Comparison of ENCODE assay signal across 11 mouse cellular contexts in genomic region chr14:60592339-60592738, GRCm38 (mm10). TPM values are rescaled to one million over a fixed set of nuclear protein-coding genes. Genes with fewer than 3 reads are reported as not detected.
DNase-seq lines count a peak whose midpoint lies in the region; ATAC-seq and TF ChIP-seq lines count a peak whose summit lies in the region.
"Had no signal": no experiment of that assay in that cellular context is flagged by ENCODE, and none has a peak within 500 bp of the region (broad histone marks: within the 10 kb centered on the region; RNA-seq: fewer than 3 reads in every experiment).

No protein-coding gene starts in this region.

- no peak for ATAC-seq in heart, embryonic 14.5 days (ENCODE audit: insufficient number of reproducible peaks, insufficient read depth, low FRiP score, low read depth)
- ATAC-seq in liver, postnatal 0 days, result no peak
- ATAC-seq in erythroblast, adult 5-6 weeks (replicated peaks; ENCODE audit: low FRiP score, poor library complexity, severe bottlenecking), result no peak
- ATAC-seq: intestine, postnatal 0 days; liver, embryonic 12.5 days had no signal

- TF ChIP-seq POLR2A in liver, adult 2 months (IDR thresholded peaks at IDR 0.05; ENCODE audit: extremely low read depth, insufficient read depth, low read length), result no peak

- H3K9ac ChIP-seq in heart, embryonic 14.5 days (ENCODE audit: low read length), result no peak overlapping the region
- no peak overlapping the region for H3K9ac ChIP-seq in liver, adult 2 months (ENCODE audit: low read depth, low read length)
- no peak overlapping the region for H3K9ac ChIP-seq in liver, postnatal 0 days (replicated peaks)
- H3K9ac ChIP-seq: hindbrain, embryonic 12.5 days; liver, embryonic 12.5 days had no signal

- no peak for TF ChIP-seq EP300 in liver, postnatal 0 days (IDR thresholded peaks at IDR 0.05; ENCODE audit: low read depth)

- intact Hi-C loops in heart, postnatal 25 days (cut with DNase I), result loop anchor here (5.0 kb wide), 1 partner anchor 95 kb away; no protein-coding TSS in a partner anchor

- no peak for DNase-seq in heart, postnatal 25 days (ENCODE audit: low spot score)
- DNase-seq in liver, adult 2 months (ENCODE audit: extremely low read depth, low read depth, low spot score), result no peak
- no peak for DNase-seq in liver, postnatal 0 days
- peak; percentile 7 for DNase-seq in induced T-regulatory cell, adult 2 months (ENCODE audit: low read depth)
- DNase-seq: cerebellum, adult 2 months had no signal

- peak overlapping the region in 1 of 2 experiments; percentile 12; a peak in 2 of 4 replicates for H3K27ac ChIP-seq in heart, embryonic 14.5 days (replicated peaks in 1 of 2; ENCODE audit: control insufficient read depth in 1 of 2, insufficient read depth in 1 of 2, low read depth in 2 of 2, low read length in 2 of 2)
- 0 out of 2 replicates have a peak overlapping the region, but pooled peaks have one; percentile 14 for H3K27ac ChIP-seq in liver, adult 2 months (replicated peaks; ENCODE audit: insufficient read depth, low read depth, low read length)
- no peak overlapping the region for H3K27ac ChIP-seq in liver, postnatal 0 days (ENCODE audit: low read depth)
- peak overlapping the region; percentile 88 for H3K27ac ChIP-seq in brown adipose tissue, adult 24 weeks (replicated peaks; ENCODE audit: low read depth, low read length)
- H3K27ac ChIP-seq: hindbrain, embryonic 12.5 days; liver, embryonic 12.5 days had no signal

- H3K4me2 ChIP-seq in heart, embryonic 14.5 days (ENCODE audit: low read length), result peak overlapping the region; percentile 22
- H3K4me2 ChIP-seq in liver, postnatal 0 days (ENCODE audit: low read depth, low read length), result no peak overlapping the region
- H3K4me2 ChIP-seq: hindbrain, embryonic 12.5 days; liver, embryonic 12.5 days had no signal

- H3K27me3 ChIP-seq in heart, embryonic 14.5 days (ENCODE audit: control insufficient read depth, insufficient read depth, low read length), result 0 out of 2 replicates have a peak, but pooled peaks cover 4% of the 10 kb centered on the region
- no peaks in the 10 kb centered on the region for H3K27me3 ChIP-seq in liver, adult 2 months (ENCODE audit: control insufficient read depth, insufficient read depth, low read length)
- H3K27me3 ChIP-seq in liver, postnatal 0 days (ENCODE audit: insufficient read depth, low read length), result no peaks in the 10 kb centered on the region
- H3K27me3 ChIP-seq: hindbrain, embryonic 12.5 days; liver, embryonic 12.5 days had no signal

- H3K79me2 ChIP-seq in liver, adult 2 months (ENCODE audit: control insufficient read depth, insufficient read depth, low read length), result no peaks in the 10 kb centered on the region

- H3K9me3 ChIP-seq in heart, embryonic 14.5 days (ENCODE audit: control insufficient read depth, low read length), result no peaks in the 10 kb centered on the region
- H3K9me3 ChIP-seq in liver, postnatal 0 days (ENCODE audit: low read length), result no peaks in the 10 kb centered on the region
- H3K9me3 ChIP-seq: hindbrain, embryonic 12.5 days; liver, embryonic 12.5 days had no signal

- WGBS in heart, embryonic 14.5 days, result 66% methylated on average over 5 of the region's 5 CpGs
- 82% methylated on average over 5 of the region's 5 CpGs for WGBS in liver, adult 2 months
- WGBS in liver, postnatal 0 days (ENCODE audit: insufficient replicate concordance), result 45% methylated on average over 5 of the region's 5 CpGs

- H3K4me3 ChIP-seq in heart, embryonic 14.5 days (ENCODE audit: control insufficient read depth in 1 of 2, insufficient read depth in 1 of 2, low read depth in 1 of 2, low read length in 2 of 2), result no peak overlapping the region
- no peak overlapping the region for H3K4me3 ChIP-seq in liver, adult 2 months (ENCODE audit: insufficient read depth, low read depth, low read length)
- H3K4me3 ChIP-seq in liver, postnatal 0 days (ENCODE audit: low read depth, low read length), result no peak overlapping the region
- H3K4me3 ChIP-seq in brown adipose tissue, adult 24 weeks (ENCODE audit: insufficient read depth, low read depth, low read length), result no peak overlapping the region
- H3K4me3 ChIP-seq: hindbrain, embryonic 12.5 days; liver, embryonic 12.5 days had no signal

- no peaks in the 10 kb centered on the region for H3K36me3 ChIP-seq in heart, embryonic 14.5 days (ENCODE audit: control insufficient read depth, insufficient read depth, low read length)
- H3K36me3 ChIP-seq in liver, adult 2 months (ENCODE audit: control insufficient read depth, insufficient read depth, low read length), result no peaks in the 10 kb centered on the region
- no peaks in the 10 kb centered on the region for H3K36me3 ChIP-seq in liver, postnatal 0 days (replicated peaks; ENCODE audit: insufficient read depth, low read length)
- H3K36me3 ChIP-seq: hindbrain, embryonic 12.5 days; liver, embryonic 12.5 days had no signal

- TF ChIP-seq CTCF in liver, adult 2 months (IDR thresholded peaks at IDR 0.05; ENCODE audit: low read depth, low read length), result no peak
- no peak for TF ChIP-seq CTCF in liver, postnatal 0 days (IDR thresholded peaks at IDR 0.05; ENCODE audit: low read depth)

- peaks cover 19 to 27% of the 10 kb centered on the region in 2 experiments for H3K4me1 ChIP-seq in heart, embryonic 14.5 days (ENCODE audit: control insufficient read depth in 2 of 2, insufficient read depth in 2 of 2, low read length in 2 of 2)
- no peaks in the 10 kb centered on the region; the same call in 1 of the 2 replicates for H3K4me1 ChIP-seq in liver, adult 2 months (ENCODE audit: control insufficient read depth, insufficient read depth, low read length)
- no peaks in the 10 kb centered on the region for H3K4me1 ChIP-seq in liver, postnatal 0 days (ENCODE audit: insufficient read depth)
- peaks cover 6% of the 10 kb centered on the region for H3K4me1 ChIP-seq in brown adipose tissue, adult 24 weeks (ENCODE audit: control insufficient read depth, insufficient read depth, insufficient read length, low read length)

RNA-seq across cellular contexts. Expression of gene Spata13, which starts 41.5 kb away (rescaled TPM):
- 11.6 and 14.9 TPM in 2 replicates for polyA plus RNA-seq in heart, embryonic 14.5 days (2014; fragmentation: Nextera tagmentation; extraction: Ambion mirVana)
- 10 to 100 TPM; 17.3 to 18.2 TPM for total RNA-seq in heart, postnatal 25 days (2021)
- total RNA-seq in liver, adult 2 months (2014; rRNA removed), result 20.6 and 47.8 TPM in 2 replicates
- 9.7 and 11.9 TPM in 2 replicates for polyA plus RNA-seq in liver, adult 2 months (2012; rRNA removed)
- polyA plus RNA-seq in liver, postnatal 0 days (2015; fragmentation: Nextera tagmentation; extraction: Ambion mirVana), result 13.7 and 14.0 TPM in 2 replicates
- polyA plus RNA-seq in brown adipose tissue, adult 24 weeks (2012; ENCODE audit: insufficient read depth, insufficient read length, missing spikeins), result 3.6 and 8.3 TPM in 2 replicates
- total RNA-seq in erythroblast, adult 5-6 weeks (2015; ENCODE audit: low replicate concordance), result 7.1 and 25.3 TPM in 2 replicates
- total RNA-seq in erythroblast, adult 5-6 weeks (2017; ENCODE audit: low replicate concordance), result 30.1 and 55.5 TPM in 2 replicates
